Mouse (Mus musculus): Measurements from ENCODE around the gene Bphl. TPM values are rescaled to one million over a fixed set of nuclear protein-coding genes. Genes with fewer than 3 reads are reported as not detected.

Gene Bphl
- total and polyA plus RNA-seq, 3 experiments, result 11.2 to 40.9 (median 30.5) TPM

- Histone ChIP-seq H3K9me3 (replicated peaks) (no peaks in the 10 kb centered on the region), H3K27me3 (ENCODE audit: insufficient read depth, low read length) (no peaks in the 10 kb centered on the region), H3K4me1 (ENCODE audit: insufficient read depth, low read depth, low read length) (peaks cover 9% of the 10 kb centered on the region), H3K4me3 (ENCODE audit: low read depth, low read length) (no peak overlapping the region), H3K36me3 (replicated peaks) (peaks cover 54% of the 10 kb centered on the region)
- TF ChIP-seq POLR2AphosphoS5 (IDR thresholded peaks at IDR 0.05; ENCODE audit: insufficient replicate concordance, low read depth, low read length), result no peak
- no peak for TF ChIP-seq CTCF (IDR thresholded peaks at IDR 0.05; ENCODE audit: low read depth, low read length)
- no peak for TF ChIP-seq GATA2 (IDR thresholded peaks at IDR 0.05; ENCODE audit: borderline replicate concordance, low read depth, low read length)
- no peak for TF ChIP-seq GATA1 (IDR thresholded peaks at IDR 0.05; ENCODE audit: borderline replicate concordance, low read length)
- TF ChIP-seq TAL1 (conservative IDR thresholded peaks at IDR 0.05; ENCODE audit: low read depth, low read length), result no peak
- ATAC-seq (ENCODE audit: extremely low read depth, insufficient number of reproducible peaks, low FRiP score, poor library complexity, severe bottlenecking) (no peak), DNase-seq (ENCODE audit: low spot score) (no peak)
These were observed 13.1 kb downstream of the Bphl start for GRCm38 (mm10) chr13:34050479-34050878.

- no peak for ATAC-seq (ENCODE audit: extremely low read depth, insufficient number of reproducible peaks, low FRiP score, poor library complexity, severe bottlenecking)
- TF ChIP-seq GATA1 (IDR thresholded peaks at IDR 0.05; ENCODE audit: borderline replicate concordance, low read length), result no peak
- TF ChIP-seq CTCF (IDR thresholded peaks at IDR 0.05; ENCODE audit: low read depth, low read length), result no peak
- no peak for TF ChIP-seq POLR2AphosphoS5 (IDR thresholded peaks at IDR 0.05; ENCODE audit: insufficient replicate concordance, low read depth, low read length)
- TF ChIP-seq GATA2 (IDR thresholded peaks at IDR 0.05; ENCODE audit: borderline replicate concordance, low read depth, low read length), result no peak
- TF ChIP-seq TAL1 (conservative IDR thresholded peaks at IDR 0.05; ENCODE audit: low read depth, low read length), result no peak
- DNase-seq (ENCODE audit: low spot score), result no peak
- peaks cover 56% of the 10 kb centered on the region for H3K36me3 ChIP-seq (replicated peaks)
- peaks cover 9% of the 10 kb centered on the region for H3K4me1 ChIP-seq (ENCODE audit: insufficient read depth, low read depth, low read length)
- H3K27me3 ChIP-seq (ENCODE audit: insufficient read depth, low read length), result no peaks in the 10 kb centered on the region
- H3K9me3 ChIP-seq (replicated peaks), result 0 out of 2 replicates have a peak, but pooled peaks cover 2% of the 10 kb centered on the region
- H3K4me3 ChIP-seq (ENCODE audit: low read depth, low read length), result no peak overlapping the region
These were observed 14.3 kb downstream of the Bphl start for GRCm38 (mm10) chr13:34051692-34052091.

- Histone ChIP-seq H3K4me1 (ENCODE audit: insufficient read depth, low read depth, low read length) (peaks cover 9% of the 10 kb centered on the region), H3K27me3 (ENCODE audit: insufficient read depth, low read length) (no peaks in the 10 kb centered on the region), H3K4me3 (ENCODE audit: low read depth, low read length) (no peak overlapping the region), H3K36me3 (replicated peaks) (peaks cover 42% of the 10 kb centered on the region), H3K9me3 (replicated peaks) (0 out of 2 replicates have a peak, but pooled peaks cover 2% of the 10 kb centered on the region)
- DNase-seq (ENCODE audit: low spot score) (no peak), ATAC-seq (ENCODE audit: extremely low read depth, insufficient number of reproducible peaks, low FRiP score, poor library complexity, severe bottlenecking) (no peak)
- TF ChIP-seq GATA1 (IDR thresholded peaks at IDR 0.05; ENCODE audit: borderline replicate concordance, low read length) (no peak), CTCF (IDR thresholded peaks at IDR 0.05; ENCODE audit: low read depth, low read length) (no peak), TAL1 (conservative IDR thresholded peaks at IDR 0.05; ENCODE audit: low read depth, low read length) (no peak), GATA2 (IDR thresholded peaks at IDR 0.05; ENCODE audit: borderline replicate concordance, low read depth, low read length) (no peak), POLR2AphosphoS5 (IDR thresholded peaks at IDR 0.05; ENCODE audit: insufficient replicate concordance, low read depth, low read length) (no peak)
These were observed 16.4 kb downstream of the Bphl start for GRCm38 (mm10) chr13:34053673-34054282.

GRCm38 (mm10) chr13:34054391-34054790, 17.0 kb downstream of the Bphl start:
- Histone ChIP-seq H3K36me3 (replicated peaks) (peaks cover 38% of the 10 kb centered on the region), H3K4me1 (ENCODE audit: insufficient read depth, low read depth, low read length) (peaks cover 9% of the 10 kb centered on the region), H3K4me3 (ENCODE audit: low read depth, low read length) (no peak overlapping the region), H3K27me3 (ENCODE audit: insufficient read depth, low read length) (no peaks in the 10 kb centered on the region), H3K9me3 (replicated peaks) (0 out of 2 replicates have a peak, but pooled peaks cover 2% of the 10 kb centered on the region)
- ATAC-seq (ENCODE audit: extremely low read depth, insufficient number of reproducible peaks, low FRiP score, poor library complexity, severe bottlenecking), result no peak
- no peak for DNase-seq (ENCODE audit: low spot score)
- TF ChIP-seq TAL1 (conservative IDR thresholded peaks at IDR 0.05; ENCODE audit: low read depth, low read length) (no peak), GATA1 (IDR thresholded peaks at IDR 0.05; ENCODE audit: borderline replicate concordance, low read length) (no peak), POLR2AphosphoS5 (IDR thresholded peaks at IDR 0.05; ENCODE audit: insufficient replicate concordance, low read depth, low read length) (no peak), CTCF (IDR thresholded peaks at IDR 0.05; ENCODE audit: low read depth, low read length) (no peak), GATA2 (IDR thresholded peaks at IDR 0.05; ENCODE audit: borderline replicate concordance, low read depth, low read length) (no peak)

GRCm38 (mm10) chr13:34054983-34055382, 17.6 kb downstream of the Bphl start:
- H3K27me3 ChIP-seq (ENCODE audit: insufficient read depth, low read length), result no peaks in the 10 kb centered on the region
- ATAC-seq (ENCODE audit: extremely low read depth, insufficient number of reproducible peaks, low FRiP score, poor library complexity, severe bottlenecking) (no peak), DNase-seq (ENCODE audit: low spot score) (no peak)
- peaks cover 33% of the 10 kb centered on the region for H3K36me3 ChIP-seq (replicated peaks)
- peaks cover 9% of the 10 kb centered on the region for H3K4me1 ChIP-seq (ENCODE audit: insufficient read depth, low read depth, low read length)
- 0 out of 2 replicates have a peak, but pooled peaks cover 2% of the 10 kb centered on the region for H3K9me3 ChIP-seq (replicated peaks)
- no peak for TF ChIP-seq GATA2 (IDR thresholded peaks at IDR 0.05; ENCODE audit: borderline replicate concordance, low read depth, low read length)
- TF ChIP-seq GATA1 (IDR thresholded peaks at IDR 0.05; ENCODE audit: borderline replicate concordance, low read length), result no peak
- TF ChIP-seq POLR2AphosphoS5 (IDR thresholded peaks at IDR 0.05; ENCODE audit: insufficient replicate concordance, low read depth, low read length), result no peak
- TF ChIP-seq TAL1 (conservative IDR thresholded peaks at IDR 0.05; ENCODE audit: low read depth, low read length), result no peak
- no peak for TF ChIP-seq CTCF (IDR thresholded peaks at IDR 0.05; ENCODE audit: low read depth, low read length)
- no peak overlapping the region for H3K4me3 ChIP-seq (ENCODE audit: low read depth, low read length)

GRCm38 (mm10) chr13:34057252-34057651, 19.9 kb downstream of the Bphl start:
- DNase-seq (ENCODE audit: low spot score), result no peak
- Histone ChIP-seq H3K4me1 (ENCODE audit: insufficient read depth, low read depth, low read length) (peaks cover 6% of the 10 kb centered on the region; the same call in 1 of the 2 replicates), H3K27me3 (ENCODE audit: insufficient read depth, low read length) (no peaks in the 10 kb centered on the region), H3K4me3 (ENCODE audit: low read depth, low read length) (no peak overlapping the region), H3K36me3 (replicated peaks) (peaks cover 23% of the 10 kb centered on the region), H3K9me3 (replicated peaks) (0 out of 2 replicates have a peak, but pooled peaks cover 2% of the 10 kb centered on the region)
- ATAC-seq (ENCODE audit: extremely low read depth, insufficient number of reproducible peaks, low FRiP score, poor library complexity, severe bottlenecking), result no peak
- no peak for TF ChIP-seq TAL1 (conservative IDR thresholded peaks at IDR 0.05; ENCODE audit: low read depth, low read length)
- no peak for TF ChIP-seq POLR2AphosphoS5 (IDR thresholded peaks at IDR 0.05; ENCODE audit: insufficient replicate concordance, low read depth, low read length)
- TF ChIP-seq GATA1 (IDR thresholded peaks at IDR 0.05; ENCODE audit: borderline replicate concordance, low read length), result no peak
- TF ChIP-seq GATA2 (IDR thresholded peaks at IDR 0.05; ENCODE audit: borderline replicate concordance, low read depth, low read length), result no peak
- TF ChIP-seq CTCF (IDR thresholded peaks at IDR 0.05; ENCODE audit: low read depth, low read length), result no peak
